Mouse (Mus musculus): ENCODE results near the gene Pgm2.

Pgm2 gene

DNA sequence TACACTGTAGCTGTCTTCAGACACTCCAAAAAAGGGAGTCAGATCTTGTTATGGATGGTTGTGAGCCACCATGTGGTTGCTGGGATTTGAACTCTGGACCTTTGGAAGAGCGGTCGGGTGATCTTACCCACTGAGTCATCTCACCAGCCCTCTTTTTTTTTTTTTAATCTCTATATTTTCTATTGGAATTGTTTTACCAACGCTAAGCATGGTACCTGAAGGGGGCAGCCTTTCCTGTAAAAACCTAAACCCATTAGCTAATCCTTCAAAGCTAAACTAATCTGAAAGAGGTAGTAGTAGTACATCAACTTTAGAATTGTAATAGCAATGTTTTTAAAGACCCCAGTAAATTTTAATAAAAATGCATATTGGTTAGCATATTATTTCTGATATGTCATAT lies 17.2 kb upstream of the Pgm2 start:
- no peak for DNase-seq (ENCODE audit: low read depth, low spot score)

DNA sequence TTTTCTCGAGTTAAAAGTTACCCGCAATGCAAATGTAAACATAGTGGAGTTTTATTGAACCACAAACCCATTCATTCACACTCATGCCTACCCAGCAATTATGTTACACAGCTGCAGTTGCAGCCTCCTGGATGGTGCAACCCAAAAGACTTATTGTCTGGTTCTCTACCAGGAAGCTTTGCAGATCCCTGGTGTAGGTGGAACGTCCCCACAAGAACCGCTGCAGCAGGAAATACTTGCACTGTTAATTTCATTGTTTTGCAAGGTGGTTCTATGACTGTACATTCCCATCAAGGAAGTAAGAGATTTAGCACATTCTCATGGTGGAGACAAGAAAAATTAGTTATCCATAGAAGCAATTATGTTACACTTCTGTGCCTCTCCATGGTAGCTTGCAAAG lies 15.4 kb upstream of the Pgm2 start:
- no peak for DNase-seq (ENCODE audit: low read depth, low spot score)

DNA sequence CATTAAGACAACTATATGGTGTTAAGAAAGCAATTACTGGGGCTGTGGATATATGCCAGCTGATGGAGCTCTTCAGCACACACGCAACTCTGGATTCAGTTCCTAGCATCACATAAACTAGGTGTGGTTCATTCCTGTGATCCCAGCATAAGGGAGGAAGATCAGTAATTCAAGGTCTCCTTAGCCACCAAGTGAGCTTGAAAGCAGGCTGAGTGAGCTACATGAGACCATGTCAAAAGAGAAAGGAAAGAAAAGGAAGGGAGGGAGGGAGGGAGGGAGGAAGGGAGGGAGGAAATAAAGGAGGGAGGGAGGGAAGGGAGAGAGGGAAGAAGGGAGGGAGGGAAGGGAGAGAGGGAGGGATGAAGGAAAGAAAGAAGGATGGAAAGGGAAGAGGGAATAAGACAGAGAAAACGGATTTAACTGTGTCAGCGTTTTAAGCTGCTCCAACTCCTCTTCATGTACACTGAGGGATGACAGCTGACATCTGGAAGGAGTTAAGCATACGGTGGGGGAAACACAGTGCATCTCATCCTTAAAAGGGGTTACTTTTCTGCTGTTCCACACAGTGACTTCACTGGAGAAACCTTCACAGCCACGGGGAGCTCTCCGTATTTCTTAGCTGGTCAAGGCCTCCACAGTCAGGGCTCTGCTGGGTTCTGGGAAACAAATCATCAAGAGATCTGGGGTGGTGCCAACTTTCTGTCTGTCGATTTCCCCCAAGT lies 13.8 kb upstream of the Pgm2 start:
- no peak for DNase-seq (ENCODE audit: low read depth, low spot score)

DNA sequence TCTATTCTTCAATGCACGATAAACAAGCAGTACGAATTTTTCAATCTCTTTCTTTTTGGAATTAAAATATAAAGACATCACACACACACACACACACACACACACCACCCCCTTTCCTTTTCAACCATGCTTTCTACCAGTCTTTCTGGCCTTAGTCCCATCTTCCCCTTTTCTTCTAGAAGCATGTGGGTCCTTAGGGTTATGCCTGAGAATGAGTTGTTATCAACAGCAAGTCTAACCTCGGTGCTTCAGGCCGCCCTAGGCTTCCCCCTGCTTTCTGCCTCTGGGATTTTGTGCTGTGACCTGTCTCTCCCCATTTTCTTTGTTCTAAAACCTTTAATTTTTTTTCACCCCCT lies 13.3 kb upstream of the Pgm2 start:
- no peak for DNase-seq (ENCODE audit: low read depth, low spot score)

DNA sequence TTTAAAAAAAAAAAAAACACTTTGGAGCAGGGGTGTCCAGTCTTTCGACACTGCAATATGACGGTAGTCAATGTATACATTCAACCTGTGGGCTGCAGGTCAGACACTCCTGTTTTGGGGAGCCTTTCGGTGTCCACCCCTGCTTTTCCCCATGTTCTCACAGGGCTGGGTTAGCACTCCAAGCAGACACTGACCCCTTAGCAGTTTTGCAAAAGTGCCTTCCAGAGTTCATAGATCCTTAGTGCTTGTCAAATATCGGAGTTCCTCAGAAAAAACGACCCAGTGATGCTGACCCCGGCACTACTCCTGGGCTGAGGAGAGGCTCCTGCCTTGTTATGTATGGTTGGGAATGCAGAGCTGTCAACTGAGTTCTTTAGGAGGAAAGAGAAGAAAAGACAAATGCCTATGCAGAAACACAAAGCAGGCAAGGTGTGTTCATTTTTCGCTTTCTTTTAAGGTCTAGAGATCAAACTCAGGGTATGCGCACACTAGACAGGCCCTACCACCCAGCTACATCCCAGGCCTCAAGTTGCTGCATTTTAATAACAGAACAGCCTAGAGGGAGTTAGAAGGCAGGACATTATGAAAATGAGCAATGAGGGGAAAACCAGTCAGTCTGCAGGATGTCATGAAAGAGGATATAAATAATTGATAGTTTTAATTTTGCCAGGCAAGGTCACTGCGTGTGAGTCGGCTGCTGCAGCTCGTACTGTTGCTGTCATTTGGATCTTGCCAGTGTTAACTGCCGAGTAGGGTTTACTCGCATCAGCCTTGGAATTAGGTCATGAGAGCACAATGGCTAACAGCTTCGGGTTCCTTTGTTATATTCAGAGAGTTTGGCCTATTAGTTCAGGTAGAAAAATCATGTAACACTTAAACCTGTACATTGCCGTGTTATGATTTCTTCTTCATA lies 9.0 kb upstream of the Pgm2 start:
- no peak for DNase-seq (ENCODE audit: low read depth, low spot score)

DNA sequence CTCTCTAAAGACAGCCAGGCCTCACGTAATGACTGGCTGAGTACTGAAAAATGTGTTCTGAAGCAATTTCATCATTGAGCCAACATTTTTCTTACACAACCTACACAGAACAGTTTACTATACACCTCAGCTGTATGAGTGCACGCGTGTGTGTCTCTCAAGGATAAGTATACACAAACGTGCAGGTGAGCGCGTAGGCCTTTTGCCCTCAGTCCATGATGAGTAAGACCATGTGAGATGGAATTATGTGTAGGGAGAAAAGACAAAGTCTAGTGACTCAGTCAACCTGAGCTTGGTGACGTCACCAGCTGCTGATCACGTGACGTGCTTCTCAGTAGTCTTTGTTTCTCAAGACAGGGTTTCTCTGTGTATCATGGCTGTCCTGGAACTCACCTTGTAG lies 7.3 kb upstream of the Pgm2 start:
- DNase-seq (ENCODE audit: low read depth, low spot score), result no peak

DNA sequence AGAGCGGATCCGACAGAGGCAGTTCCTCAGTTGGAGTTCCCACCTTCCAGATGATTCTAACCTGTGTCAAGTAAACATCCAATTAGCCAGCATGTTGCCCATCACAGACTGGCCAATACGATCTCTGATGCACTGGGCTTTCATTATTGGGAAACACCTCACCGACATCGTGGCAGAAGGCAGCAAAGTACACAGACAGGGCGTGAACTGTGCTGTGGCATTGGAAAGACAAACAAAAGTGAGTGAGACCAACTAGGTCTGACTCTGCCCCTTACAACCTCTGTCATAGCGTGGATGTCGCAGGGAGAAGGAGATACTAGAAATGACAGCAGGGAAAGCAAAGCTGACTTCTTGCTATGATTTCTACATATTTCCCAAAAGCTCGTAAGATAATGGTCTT lies 4.0 kb upstream of the Pgm2 start:
- DNase-seq (ENCODE audit: low read depth, low spot score), result no peak

DNA sequence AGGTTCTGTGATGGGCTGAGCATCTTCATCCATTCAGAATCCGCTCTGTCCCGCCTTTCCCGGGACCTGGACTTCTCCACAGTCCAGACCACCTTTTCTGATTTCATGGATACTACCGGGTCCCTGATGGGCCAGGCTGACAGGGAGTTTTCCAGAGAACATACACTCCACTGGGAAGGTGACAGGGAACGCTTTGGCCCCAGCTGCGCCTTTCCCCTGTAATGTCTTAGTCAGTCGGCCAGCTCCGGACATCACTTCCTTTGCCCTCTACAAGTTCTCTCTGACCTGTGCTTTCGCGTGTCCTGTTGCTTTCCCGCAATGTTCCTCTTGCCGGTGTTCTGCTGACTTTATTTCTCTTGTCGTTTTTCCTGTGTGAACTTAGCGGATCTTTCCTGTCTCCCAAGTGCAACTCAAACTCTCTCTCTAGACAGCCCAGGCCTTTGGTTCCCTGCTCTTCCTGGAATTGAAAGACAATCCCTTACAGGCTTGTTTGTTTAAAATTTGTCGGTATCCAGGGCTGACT lies 660 bp downstream of the Pgm2 start:
- no peak for DNase-seq (ENCODE audit: low read depth, low spot score)

DNA sequence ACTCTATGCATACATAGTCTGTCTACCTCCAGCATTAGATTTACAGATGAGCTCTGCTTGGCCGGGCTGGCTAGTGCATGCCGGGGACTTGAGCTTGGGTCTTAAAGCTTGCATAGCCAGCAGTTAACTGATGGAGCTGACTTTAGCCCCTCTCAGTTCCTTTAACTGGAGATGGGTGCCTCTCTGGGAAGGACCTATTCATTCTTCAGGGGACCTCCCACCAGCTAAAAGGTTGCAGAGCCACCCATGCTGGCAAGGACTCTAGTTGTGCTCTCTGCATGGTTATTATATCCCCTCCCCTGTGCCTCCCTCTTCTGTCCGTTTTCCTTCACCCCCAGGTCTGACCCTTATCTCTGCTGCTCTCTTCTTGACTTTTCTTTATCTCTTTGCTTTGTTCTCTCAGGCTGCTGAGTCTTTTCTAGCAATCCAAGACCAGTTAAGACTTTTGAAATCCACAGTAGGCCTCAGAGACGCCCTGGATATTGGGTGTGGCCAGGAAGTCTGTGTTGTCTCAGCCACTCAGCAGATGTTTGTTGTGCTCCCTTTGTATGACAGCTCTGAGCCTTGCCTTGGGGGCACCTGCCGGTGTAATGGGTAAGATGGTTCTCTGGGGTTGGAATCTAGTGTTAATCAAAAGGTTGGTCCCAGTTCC lies 2.7 kb downstream of the Pgm2 start:
- DNase-seq (ENCODE audit: low read depth, low spot score), result no peak

DNA sequence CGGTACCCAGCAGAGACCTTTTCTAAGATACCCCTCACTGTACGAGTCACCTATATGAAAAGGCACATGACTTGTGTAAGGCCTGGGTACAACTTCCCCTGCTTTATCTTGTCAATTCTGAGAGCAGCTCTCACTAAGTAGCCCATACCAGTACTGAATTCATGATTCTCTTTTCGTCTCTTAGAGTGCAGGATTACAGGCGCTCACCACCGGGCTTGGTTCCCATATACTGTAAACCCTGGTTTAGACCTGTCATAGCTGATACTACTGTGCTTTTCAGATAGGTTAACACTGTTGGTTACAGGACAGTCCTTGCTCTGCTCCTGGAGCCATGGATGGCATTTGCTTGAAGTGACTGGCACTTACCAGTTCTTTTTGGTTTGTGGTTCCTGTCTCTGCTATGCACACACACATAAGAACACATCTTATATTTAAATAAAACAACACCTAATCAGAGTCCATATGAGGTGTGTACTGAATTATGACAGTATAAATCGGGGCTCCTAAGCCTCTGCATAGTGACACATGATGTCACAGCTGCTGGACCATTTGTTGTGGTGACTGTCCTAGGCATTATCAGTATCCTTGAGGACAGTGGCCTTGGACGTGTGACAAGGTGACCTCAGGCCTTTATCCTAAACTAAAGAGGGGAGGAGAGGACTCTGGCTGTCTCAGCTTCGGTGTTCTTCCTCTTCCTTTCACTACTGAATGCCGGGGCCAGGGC lies 9.4 kb downstream of the Pgm2 start:
- no peak for DNase-seq (ENCODE audit: low read depth, low spot score)

DNA sequence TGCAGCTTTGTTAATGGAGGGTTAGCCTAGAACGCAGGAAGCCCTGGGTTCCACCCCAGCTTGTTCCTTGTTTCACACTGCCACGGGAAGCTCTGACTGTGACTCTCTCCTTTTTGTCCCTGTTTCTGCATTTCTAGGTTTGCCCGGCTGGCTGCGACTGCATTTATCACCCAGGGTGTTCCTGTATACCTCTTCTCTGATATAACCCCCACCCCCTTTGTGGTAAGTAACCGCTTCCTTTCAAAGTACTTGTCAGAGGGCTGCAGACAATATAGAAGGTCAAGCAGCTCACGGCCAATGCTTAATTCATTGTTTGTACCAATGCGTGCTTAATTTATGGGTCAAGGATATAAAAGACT lies 9.9 kb downstream of the Pgm2 start:
- no peak for DNase-seq (ENCODE audit: low read depth, low spot score)

DNA sequence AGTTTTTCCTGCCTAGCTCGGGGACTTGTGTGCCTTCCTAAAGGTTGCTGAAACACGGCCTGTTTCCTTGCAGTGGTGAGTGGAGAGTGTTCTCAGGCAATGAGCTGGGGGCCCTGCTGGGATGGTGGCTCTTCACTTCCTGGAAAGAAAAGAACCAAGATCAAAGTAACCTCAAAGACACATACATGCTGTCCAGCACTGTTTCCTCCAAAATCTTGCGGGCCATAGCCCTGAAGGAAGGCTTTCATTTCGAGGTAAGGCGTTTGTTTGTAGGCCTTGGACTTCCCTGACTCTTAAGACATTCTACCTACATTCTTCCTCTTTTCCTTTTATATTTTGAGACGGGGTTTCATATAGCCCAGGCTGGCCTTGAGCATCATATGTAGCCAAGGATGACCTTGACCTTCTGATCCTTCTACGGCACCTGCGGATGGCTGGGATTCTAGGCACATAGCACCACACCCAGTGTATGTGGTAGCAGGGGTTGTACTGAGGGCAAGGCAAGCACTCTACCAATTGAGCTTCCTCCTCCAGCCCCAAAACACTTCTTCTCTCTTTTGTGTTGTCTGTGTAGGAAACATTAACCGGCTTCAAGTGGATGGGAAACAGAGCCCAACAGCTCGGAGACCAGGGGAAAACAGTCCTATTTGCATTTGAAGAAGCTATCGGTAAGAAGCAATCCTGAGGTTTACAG lies 15.0 kb downstream of the Pgm2 start:
- DNase-seq (ENCODE audit: low read depth, low spot score), result no peak

DNA sequence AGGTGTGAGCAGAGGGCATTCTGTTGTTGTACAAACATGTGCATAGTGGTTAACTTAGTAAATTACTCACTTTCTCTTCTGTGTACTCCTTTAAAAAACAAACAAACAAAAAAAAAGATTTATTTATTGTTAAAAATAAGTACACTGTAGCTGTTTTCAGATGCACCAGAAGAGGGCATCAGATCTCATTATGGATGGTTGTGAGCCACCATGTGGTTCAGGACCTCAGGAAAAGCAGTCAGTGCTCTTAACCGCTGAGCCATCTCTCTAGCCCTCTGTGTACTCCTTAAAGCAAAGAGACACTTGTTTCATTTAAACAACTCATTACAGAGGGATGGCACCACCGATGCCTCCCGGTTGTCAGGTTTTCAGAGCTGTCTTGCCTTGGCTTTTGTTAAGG lies 16.5 kb downstream of the Pgm2 start:
- DNase-seq (ENCODE audit: low read depth, low spot score), result no peak

DNA sequence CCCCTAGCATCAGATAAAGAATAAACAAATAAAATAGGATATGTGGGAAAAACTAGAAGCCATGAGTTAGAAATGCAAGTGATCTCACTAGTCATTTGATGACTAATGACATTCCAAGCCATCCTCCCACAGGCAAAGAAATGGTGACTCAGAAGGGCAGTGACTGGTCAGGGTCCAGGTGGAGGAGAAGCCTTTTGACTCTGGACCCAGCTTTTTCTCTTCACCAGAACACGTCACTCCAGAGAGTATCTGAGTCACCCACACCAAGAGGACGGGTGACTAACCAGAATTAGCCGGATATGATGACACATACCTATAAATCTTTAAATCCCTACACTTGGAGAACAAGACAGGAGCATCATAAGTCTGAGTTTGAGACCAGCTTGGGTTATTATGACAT lies 19.6 kb downstream of the Pgm2 start:
- DNase-seq (ENCODE audit: low read depth, low spot score), result no peak

DNA sequence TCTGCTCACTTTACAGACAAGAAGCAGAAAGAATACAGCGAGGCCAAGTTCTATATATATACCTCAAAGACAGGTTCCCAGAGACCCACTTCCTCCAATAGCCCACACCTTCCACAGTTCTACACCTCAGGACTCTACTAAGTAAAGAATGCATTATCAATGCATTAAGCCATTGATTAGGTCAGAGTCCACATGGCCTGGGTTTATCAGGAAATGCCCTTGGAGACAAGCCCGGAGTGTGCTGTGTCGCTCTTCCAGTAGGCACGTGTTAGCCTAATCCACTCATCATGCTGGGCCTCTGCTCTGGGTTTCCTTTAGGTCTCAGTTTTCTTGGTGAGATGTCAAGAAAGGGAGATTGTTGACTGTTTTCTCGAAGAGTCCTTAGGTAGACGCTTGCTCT lies 21.5 kb downstream of the Pgm2 start:
- DNase-seq (ENCODE audit: low read depth, low spot score), result no peak

DNA sequence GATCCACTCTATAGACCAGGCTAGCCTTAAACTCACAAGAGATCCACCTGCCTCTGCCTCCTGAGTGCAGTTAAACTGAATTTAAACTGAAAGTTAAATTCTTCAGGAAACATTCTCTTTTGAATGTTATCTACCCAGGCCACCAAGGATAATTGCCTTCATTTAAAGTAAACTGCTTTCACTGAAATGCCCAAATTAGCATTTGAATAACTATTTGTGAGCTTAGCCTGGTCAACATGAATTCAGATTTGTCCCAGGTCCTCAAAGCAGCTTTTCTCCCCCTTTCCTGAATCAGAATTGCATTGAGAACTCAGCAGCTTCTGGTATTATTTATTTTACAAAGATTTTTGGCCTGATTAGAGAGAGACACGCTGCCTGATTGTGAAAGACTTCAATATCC lies 24.4 kb downstream of the Pgm2 start:
- DNase-seq (ENCODE audit: low read depth, low spot score), result no peak

DNA sequence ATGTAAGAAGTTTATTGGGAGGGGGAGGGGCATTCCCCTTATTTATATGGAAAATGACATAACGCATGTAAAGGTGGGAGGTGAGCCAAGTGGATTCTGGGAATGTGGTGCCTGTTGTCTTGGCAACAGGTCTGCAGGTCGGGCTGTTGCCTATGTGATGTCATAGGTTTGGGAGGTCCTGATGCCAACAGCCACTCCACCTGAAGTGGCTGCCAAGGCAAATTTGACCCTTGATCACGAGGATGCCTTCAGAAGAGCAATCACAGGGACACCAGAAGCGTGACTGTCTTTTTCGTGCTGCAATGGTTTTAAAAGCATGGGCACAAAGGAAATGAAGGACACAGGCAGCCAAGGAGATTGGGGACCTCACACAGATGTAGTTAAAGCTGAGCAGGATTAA lies 33.0 kb downstream of the Pgm2 start:
- DNase-seq (ENCODE audit: low read depth, low spot score), result no peak

DNA sequence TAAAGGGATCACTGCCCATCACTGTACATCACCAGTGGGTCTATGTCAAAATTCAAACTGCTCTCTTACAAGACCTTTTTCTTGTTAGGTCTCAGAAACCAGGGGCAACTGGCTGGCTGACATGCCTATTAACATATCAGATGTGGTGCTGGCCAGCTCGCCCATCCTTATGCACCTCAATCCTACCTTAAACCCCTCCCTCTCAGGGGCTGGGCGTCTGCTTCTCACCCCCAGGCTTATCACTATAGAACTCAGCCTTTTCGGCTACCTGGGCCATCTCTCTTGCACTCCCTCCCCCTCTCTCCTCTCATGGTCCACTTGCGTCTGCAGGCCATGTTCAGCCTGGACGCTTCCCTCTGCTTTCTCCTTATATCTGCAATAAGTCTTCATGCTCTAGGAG lies 38.8 kb downstream of the Pgm2 start:
- no peak for DNase-seq (ENCODE audit: low read depth, low spot score)

DNA sequence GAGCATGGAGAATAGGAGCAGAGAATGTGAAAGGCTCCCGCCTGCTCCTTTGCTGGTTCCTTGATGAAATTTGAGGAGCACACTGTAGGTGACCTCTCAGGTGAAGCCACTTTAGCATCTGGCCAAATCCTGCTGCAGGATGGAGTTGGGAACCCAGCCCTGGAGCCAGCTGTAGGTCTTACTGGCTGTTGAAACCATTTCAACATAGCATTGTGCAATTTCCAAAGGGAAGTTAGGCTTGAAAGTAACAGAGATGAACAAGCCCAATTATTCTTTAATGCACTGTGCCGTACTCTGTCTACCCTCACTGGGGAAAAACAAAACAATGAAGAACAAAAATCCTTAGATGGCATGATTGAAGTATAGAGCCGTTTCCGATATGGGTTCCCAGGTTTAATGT lies 41.2 kb downstream of the Pgm2 start:
- no peak for DNase-seq (ENCODE audit: low read depth, low spot score)

DNA sequence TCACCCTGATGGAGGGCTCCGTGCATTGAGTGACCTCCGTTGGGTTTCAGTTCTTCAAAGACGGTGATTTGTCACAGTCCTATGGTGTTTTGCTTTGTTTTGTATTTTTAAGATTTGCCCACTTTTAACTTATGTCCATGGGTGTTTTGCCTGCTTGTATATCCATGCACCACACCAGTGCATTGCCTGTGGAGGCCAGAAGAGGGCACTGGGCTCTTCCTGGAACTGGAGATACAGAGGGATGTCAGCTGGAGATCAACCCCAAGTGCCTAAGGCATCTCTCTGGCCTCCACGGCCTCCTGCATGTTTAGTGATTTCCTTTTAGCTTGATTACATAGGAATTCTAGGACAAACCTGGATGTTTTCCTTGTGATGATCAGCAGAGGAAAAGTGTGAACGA lies 43.6 kb downstream of the Pgm2 start:
- DNase-seq (ENCODE audit: low read depth, low spot score), result no peak

DNA sequence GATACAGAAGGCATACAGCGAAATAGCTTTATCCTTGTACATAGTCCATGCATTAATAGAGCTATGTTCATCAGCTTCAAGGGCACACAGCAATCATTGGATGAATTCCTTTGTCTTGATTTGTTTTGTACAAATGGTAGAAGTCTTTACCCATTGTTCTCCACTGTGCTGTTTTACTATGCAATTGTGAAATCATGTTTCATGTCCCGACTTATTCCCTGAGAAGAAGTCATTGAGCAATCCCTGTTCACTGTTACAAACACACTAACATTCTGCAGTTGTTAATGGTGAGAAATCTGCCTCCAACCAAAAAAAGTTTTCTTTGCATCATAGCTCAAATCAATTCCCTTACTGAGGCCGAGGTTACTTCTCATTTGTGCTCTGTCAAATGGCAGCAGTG lies 47.5 kb downstream of the Pgm2 start:
- DNase-seq (ENCODE audit: low read depth, low spot score), result no peak

All from brain, embryonic 18.5 days (tissue).